Mouse (Mus musculus) thymus, adult 2 months (tissue): Measurements from ENCODE around the gene Vgll4.

Experiments
- CTCF ChIP-seq: fragments of 200-500 bp; IDR thresholded peaks from 2 replicates; pipeline ENCODE4 v1.5.1; 2012; ENCODE audit warnings: mild to moderate bottlenecking, control low read depth, low read length, moderate library complexity, borderline replicate concordance; ENCODE audit not compliant: control insufficient read depth, poor library complexity, insufficient read depth; ENCODE audit errors: extremely low read depth
- POLR2A ChIP-seq: fragments of 200-500 bp; IDR thresholded peaks from 2 replicates; pipeline ENCODE4 v1.6.1; 2012; ENCODE audit warnings: mild to moderate bottlenecking, low read length, control low read depth, moderate library complexity; ENCODE audit not compliant: control insufficient read depth, poor library complexity, insufficient read depth; ENCODE audit errors: extremely low read depth

DNA sequence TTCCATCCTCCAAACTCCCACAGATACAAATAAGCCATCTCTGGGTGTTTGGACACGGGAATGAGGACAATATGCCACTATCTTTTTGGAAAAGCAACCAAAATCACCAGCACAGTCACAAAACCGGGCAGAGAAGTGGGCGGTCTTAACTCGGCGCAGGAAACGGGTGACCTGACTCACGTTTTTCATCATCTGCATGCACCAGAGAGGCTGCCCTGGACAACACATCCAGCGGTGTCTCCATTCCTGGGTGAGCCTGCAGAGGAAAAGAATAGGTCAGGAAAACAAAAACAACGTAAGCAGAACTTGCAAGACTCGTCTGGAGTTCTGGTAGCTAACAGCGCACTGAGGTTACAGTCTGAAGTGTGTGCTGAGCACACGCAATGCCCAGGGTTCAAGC is 12.0 kb downstream of the Vgll4 start:
- no peak for TF ChIP-seq CTCF
- no peak for TF ChIP-seq POLR2A
